Mouse (Mus musculus) adrenal gland, adult 8-10 months (tissue): ENCODE data around the gene Cox7a2l. TPM values are rescaled to one million over a fixed set of nuclear protein-coding genes. Genes with fewer than 3 reads are reported as not detected.

ENCODE experiments used
- DNase-seq: peaks from one replicate; pipeline ENCODE4 v3.0.0; 2022
- total RNA-seq, 4 experiments: library from RNA; stranded (reverse); gene quantifications; 2 replicates each; pipeline ENCODE4 v1.2.4; 2022

Cox7a2l gene
- total RNA-seq, 4 experiments from 2014 or later = 167 to 202 (median 190) TPM

DNA sequence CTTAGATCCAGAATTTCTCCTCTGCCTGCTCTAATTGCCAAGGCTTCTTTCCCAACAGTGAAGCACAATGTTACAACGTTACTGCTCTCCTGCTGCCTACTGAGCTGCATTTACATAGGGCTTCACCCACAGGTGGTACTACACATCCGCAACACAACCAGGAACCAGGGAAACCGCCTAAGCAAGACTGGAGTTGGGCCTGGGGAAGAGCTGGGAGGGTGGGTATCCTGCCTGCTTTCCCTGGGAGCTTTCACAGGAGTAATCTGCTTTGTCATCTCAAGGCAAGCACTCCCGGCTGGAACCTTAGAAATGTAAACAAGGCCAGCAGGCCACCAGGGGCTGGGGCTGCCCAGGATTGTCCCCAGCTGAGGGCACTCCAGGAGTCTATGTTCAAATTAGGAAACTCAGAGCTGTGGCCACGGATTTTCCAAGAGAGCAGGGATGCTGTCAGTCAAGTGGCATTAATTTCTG, 9.0 kb upstream of the Cox7a2l start:
- no peak for DNase-seq

DNA sequence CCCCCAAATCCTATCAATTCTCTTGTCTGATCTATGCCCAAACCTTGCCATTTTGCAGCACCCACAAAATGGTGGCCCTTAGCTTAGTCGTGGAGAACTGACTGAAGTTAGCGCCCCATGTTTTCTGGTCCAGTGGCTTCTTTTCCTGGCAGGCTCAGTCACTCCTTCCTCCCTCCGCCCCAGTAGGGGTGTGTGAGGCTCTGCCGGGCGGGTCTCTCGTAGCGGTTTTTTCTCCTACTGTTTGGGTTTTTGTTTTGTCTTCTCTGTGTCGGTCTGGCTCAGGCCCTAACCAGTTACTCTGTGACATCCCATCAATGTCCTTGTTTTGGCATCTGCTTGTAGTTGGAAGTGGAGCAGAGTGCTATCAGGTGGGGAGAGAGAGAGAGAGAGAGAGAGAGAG, 8.5 kb upstream of the Cox7a2l start:
- no peak for DNase-seq

DNA sequence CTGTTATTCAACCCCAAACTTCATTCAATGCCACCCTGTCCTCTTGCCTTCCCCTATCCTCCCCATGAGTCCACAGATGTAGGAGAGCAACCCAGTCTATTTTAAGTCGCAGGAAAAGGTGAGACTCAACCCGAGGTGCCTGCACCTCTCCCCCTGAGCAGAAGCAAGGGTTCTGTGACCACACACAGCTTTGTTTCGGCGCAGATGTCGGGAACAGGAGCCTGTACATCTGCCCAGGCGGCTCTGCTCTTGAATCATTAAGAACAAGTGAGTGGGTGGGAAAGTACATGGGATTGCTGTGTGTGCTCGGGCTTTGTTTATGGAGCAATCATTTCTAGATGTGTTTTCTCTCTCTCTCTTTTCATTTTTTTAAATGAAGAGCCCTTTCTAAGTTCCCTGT, 7.6 kb upstream of the Cox7a2l start:
- no peak for DNase-seq

DNA sequence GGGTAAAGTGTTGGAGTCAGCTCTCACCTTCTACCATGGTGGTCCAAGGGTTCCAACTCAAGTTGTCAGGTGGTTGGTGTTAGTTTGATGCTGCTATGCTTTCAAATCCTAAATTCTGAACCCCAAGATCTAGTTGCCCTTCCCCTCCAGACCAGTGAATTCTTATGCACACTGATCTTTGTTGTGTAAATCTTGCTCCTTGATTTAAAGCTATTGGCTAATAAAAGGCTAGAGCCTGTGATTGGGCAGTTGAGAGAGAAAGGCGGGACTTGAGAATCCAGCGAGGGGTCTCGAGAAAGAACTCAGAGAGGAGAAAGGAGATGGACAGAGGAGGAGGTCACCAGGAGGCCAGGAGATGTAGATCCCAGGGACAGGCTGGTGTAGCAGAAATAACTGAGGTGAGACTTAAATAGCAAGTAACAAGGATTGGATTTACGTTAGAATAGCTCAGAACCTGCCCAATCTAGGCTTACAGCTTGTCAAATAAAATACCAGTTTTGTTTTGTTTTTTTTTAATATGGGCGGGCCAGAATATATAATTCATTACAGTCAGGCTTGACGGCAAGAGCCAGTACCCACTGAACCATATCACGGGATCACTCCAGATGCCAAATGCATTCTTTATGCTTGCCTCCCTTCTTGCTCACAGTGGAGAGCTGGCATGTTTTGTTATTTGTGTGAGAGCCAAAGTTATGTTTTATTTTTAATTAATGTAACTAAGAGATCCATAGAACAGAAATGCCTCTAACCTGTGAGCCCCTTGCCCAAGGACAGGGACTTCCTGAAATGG, 5.7 kb upstream of the Cox7a2l start:
- DNase-seq = no peak

DNA sequence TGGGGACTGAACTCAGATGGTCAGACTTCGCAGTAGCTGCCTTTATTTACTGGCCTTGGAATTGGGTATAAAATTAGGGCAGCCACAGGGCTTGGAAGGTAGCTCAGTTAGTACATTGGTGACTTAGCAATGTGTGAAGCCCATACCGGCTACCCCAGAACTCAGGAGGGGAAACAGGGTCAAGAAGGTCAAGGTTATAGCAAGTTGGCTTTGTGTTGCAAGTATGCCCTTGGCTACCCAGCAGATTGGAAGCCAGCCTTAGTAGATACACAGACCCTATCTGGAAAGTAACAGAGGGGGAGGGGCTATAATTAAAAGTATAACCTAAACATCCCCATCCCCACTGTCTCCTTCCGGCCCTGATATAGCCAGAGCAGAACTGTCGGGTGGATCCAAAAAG, 4.8 kb upstream of the Cox7a2l start:
- no peak for DNase-seq

DNA sequence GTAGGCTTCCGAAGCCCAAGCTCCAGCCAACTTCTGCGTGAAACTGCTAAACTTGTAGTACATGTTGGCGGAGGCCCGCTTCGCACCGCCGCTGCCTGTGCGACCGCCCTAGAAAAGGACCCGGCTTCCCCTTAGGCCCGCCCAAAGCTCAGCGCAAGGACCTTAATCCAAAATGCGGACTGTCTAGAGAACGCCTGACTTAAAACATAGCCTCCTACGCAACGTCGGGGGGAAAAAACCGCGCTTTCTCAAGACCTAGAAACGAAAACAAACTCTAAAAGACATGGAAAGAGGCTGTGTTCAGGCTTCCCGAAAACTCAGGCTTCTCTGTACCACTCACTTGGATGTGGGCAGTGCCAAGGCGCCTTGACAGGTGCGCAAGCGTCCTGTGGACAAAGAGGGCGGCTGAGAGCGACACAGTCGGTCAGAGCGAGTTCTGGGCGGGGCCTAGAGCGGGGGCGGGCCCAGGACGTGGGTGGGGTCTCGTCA, 2.9 kb downstream of the Cox7a2l start:
- DNase-seq = peak; percentile 84

DNA sequence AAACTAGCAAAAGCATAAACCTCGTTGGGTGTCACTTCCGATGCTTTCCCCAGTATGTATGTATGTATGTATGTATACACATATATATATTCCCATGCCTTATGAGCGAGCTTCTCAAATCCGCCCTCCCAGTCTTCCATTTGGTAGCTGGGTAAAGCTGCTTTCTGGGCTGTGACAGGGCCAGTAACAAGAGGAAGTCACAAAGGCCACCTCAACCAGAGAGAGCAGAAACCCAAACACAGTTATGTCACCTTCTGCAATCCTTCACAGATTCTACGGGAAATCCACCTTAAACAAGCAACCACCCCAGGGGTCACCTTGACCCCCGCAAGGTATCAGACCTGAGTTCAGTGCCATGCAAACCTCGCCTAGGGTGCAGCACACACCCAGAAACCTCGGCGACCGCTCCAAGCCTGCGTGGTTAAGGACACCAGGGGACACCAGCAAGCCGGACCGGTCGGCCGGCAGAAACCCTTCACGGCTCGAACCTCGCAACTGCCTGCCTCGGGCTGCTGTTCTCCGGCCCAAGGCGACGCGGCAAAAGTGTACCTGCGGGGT, 3.4 kb downstream of the Cox7a2l start:
- no peak for DNase-seq

DNA sequence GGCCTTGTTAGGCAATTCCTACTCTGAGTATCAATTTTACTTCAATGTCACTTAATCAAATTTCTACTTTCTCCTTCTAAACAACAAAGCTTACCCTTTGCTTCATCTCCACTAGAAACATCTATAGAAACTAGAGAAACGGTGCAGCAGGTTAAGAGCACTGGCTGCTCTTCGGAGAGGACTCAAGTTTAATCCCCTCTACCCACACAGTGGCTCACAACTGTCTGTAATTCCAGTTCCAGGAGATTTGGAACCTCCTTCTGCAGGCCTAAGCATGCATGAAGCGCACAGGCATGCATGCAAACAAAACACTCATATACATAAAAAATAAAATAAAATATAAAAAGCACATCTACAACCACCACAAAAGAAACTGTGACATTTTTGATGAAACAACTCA, 5.0 kb downstream of the Cox7a2l start:
- DNase-seq = no peak

DNA sequence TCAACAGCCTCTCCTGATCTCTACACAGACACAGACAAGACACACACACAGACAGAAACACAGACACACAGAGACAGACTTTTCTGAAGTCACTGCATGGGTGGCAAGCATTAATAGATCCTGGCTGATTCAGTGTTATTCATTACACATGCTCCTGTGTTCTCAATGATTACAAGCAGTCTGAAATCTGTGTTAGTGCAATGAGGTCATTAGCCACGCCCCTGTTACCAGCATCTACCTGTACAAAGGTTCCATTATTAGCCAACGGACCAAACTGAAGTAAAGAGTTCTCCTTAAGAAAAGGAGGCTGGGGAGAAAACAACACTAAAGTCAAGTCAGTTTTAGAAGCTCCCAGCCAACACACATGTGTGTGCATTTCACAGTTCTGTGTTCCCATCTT, 13.4 kb downstream of the Cox7a2l start:
- no peak for DNase-seq

DNA sequence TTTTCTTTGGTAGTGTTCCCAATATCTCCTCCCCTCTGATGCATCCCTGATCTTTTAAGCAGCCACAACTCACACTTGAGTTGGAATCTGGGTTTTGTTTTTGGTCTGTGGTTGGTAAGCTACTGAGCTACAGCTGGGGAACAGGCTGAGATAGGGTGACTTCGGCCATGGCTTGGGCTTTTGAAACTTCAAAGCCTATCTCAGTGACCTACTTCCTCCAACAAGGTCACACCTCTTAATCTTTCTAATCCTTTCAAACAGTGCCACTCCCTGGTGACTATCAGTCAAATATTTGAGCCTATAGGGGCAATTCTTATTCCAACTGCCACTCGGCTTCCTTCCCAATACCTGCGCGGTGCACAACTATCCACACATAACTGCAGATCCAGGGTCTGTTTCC, 17.4 kb downstream of the Cox7a2l start:
- DNase-seq = no peak

DNA sequence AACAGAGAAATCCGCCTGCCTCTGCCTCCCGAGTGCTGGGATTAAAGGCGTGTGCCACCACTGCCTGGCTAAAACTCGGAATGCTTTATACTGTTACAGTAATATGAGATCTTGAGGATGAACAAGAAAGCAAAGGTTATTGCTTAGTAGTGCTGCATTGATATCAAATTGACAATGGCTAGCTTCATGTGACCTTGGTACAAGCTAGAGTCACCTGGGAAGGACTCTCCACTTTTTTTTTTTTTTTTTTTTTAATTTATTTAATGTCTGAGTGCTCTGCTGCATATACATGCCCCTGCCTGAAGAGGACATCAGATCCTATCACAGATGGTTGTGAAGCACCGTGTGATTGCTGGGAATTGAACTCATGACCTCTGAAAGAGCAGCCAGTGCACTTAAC, 18.2 kb downstream of the Cox7a2l start:
- no peak for DNase-seq

DNA sequence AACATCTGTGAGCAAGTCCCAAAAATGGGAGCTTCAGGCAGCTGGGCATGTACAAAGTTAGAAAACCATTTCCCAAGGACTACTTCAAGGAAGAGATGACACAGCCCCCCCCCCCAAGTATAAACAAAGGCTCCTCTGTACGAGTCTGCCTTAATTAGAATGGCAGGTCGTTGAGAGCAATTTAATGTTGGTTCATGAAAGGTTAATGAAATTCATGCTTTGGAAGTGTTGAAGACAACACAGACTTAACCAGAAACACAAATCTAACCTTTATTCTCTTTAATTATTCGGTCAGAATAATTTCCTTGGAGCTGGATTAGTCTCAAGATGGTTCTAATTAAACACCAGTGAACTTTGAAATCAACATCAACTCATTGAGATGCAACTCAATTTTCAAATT, 29.4 kb downstream of the Cox7a2l start:
- no peak for DNase-seq

DNA sequence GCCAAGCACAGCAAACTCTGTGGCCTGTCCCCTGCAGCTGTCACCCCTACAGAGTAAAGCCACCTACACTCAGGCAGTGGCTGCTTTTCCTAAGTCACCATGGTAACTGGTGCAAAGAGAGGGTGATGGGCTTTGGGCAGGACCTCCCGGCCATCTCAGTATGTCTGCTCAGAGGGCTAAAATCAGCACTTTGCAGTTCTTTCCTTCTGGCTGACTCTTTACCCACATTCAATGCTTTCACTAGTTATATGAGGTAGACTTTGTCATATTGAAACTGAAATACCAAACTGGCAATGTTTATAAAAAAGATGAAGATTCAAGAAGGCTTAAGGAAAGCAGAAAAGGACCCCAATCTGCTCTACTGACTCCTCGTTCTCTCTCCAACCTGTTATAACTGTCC, 33.3 kb downstream of the Cox7a2l start:
- DNase-seq = no peak

DNA sequence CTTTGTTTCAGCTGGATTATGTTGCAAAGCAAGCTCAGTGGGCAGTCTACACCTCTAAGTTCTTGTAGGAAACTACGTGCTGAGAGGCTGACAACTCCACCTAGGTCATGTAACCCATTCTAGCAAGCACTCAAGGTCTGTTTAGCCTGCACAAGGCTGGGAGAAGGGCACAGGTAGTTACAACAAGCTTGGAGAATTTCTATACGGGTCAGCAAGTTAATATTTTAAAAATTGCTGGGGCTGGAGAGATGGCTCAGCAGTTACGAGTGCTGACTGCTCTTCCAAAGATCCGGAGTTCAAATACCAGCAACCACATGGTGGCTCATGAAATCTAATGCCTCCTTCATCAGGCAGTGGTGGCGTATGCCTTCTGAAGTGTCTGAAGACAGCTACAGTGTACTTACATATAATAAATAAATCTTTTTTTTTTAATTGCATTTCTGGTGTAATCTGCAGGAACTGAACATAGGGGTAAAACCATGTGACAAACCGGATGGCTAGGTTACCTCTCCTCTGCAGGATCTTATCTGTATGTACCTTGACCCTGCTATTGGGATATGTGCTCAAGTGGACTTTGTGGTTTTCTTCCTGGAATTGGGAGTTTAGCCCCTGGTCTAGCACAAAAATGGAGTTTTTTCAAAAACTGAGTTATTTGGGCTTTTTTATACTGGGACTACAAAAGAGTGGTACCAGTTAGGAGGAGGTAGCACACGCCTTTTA, 34.2 kb downstream of the Cox7a2l start:
- DNase-seq = no peak

DNA sequence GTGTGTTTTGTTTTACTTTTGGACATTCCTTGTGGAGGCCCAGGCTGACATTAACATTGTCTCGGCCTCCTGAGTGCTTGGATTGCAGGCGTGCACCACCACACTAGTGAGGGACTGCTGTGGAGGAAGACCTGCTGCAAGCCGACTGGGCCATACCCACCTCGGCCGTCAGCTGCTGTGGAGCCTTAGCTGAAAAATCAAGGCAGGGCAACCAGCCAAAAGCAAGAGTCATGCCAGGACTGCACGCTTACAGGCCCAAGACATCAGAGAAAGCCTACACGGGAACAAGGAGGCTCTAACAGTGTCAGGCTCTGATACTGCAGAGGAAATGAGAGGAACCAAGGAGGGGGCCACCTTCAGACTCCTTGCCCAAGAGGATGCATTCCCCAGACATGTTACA, 35.6 kb downstream of the Cox7a2l start:
- DNase-seq = no peak

DNA sequence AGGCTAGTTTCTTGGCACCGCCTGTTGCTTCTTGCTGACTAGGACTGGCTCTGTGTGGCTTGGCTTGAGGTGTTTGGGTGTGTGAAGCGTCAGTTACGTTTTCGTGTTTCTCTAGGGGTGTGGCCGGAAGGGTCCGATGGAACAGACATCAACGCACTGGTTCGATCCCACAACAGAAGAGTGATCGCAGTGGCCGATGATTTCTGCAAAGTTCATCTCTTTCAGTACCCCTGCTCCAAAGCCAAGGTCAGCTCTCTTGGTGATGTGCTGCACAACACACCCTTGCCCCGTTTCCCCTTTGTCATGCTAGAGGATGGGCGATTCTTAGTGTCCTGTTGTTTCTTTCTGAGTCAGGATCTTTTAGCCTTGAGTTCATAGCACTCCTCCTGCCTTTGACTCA, 40.0 kb downstream of the Cox7a2l start:
- no peak for DNase-seq

DNA sequence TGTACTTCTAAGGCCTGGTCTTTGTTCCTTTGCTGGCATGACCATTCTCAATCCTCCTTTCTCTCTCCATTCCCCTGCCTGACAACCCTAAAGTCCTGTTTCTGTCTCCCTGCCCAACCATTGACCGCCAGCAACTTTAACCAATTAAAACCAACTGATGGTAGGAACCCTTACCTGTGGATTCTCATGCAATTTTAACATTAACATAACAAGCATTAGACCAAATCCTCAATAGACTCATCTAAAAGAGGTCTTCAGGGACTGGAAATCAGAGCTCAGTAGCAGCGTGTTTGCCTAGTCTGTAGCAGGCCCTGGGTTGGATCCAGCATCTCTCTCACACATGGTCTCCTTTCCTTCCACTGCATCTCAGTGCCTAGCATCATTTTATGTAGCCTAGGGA, 47.5 kb downstream of the Cox7a2l start:
- DNase-seq = no peak

DNA sequence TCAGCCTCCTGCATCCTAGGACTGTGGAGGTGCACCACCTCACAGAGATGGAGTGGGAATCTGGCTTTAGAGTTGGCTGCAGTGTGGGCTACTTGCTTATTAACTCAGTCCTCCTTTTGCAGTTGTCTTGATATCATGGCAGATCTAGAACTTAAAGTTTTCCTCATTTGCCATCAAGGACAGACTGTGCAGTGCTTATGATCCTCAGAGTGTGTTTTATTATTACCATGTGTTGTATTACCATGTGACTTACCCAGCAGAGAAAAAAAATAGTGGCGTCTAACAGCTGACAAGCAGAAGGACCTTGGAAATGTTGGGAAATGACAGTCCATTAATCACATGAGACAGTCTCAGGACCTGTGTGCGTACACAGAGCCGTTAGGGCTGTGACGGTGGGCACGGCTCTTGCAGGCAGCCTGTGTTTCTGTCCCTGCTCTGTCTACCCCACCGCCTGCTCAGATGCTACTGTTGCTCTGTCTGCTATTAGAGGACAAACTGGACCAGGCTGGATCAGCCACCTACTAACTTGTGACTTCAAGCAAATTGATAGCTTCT, 50.4 kb downstream of the Cox7a2l start:
- DNase-seq = peak; percentile 19

DNA sequence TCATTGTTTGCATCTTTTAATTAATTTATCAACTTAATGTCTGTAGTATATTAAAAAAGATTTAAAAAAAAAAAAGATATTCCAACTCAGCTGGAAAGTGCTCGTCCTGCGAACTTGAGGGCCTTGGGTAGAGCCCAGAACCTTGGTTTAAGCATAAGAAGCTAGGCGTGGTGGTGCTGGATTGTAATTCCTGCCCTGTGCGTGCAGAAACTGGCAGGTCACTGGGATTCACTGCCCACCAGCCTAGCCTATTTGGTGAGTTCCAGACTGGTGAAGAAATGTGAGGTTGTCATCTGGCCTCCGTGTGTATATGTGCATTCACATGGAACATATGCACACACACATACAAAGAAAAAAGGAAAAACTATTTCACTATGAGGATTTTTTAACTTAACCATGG, 51.2 kb downstream of the Cox7a2l start:
- no peak for DNase-seq

DNA sequence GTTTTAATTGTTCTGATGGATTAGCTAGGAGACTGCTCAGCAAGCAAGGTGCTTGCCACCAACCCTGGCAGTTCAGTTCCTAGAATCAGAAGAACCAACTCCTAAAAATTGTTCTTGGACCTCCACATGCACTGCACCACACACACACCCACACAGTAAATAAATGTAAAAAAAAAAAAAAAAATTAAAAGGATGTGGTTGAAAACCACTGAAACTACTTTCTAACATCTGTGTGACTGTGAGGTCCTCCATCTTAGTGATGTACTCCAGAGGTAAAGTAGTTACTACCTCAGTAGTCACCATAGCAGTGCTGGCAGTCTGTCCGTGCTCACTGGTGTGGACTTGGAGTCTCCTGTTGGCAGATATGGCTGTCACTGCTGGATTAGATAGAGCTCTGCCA, 59.9 kb downstream of the Cox7a2l start:
- no peak for DNase-seq

DNA sequence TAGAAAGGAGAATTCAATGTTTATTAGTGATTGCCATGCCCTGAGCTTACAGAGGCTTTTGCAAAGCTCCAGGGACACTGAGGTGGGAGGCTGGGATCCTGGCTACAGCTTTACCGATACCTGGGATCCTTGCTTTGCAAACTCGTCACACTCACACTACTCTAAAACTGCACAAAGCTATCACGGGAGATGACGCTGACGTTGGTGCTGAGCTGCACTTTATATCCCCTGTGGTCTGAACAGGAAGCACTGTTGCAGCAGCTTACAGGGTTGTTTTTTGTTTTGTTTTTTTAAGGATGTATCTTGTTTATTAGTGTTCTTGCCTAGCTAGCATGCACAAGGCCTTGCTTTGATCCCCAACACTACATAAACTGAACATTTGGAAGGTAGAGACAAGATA, 63.5 kb downstream of the Cox7a2l start:
- no peak for DNase-seq

DNA sequence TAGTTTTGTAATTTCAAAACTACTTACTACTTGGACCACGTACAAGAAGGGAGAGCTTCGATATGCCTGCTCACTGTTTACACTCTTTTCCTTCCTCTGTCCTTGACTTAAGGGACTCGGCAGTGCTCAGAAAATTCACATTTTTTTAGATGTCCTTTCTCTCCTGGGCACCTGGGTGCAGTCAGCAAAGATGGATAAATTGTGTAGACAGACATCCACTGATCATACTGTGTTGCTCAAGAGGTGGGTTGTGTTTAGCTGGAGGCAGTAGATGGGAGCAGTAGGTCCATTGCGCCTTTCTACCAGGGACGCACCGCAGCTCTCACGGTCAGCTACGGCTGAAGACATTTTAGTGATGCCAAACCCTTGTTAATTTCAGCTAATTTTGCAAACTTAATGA, 64.7 kb downstream of the Cox7a2l start:
- DNase-seq = no peak
